Mouse (Mus musculus) G1E (cell line): Measurements from ENCODE around the gene Heatr1.

Experiments
- CTCF ChIP-seq: IDR thresholded peaks from 2 replicates; pipeline ENCODE4 v1.5.1; 2012; ENCODE audit warnings: low read depth, low read length, inconsistent platforms, mixed read lengths
- POLR2AphosphoS5 ChIP-seq: IDR thresholded peaks from 2 replicates; pipeline ENCODE4 v1.6.1; 2012; ENCODE audit warnings: low read depth, low read length, inconsistent platforms; ENCODE audit not compliant: insufficient replicate concordance

DNA sequence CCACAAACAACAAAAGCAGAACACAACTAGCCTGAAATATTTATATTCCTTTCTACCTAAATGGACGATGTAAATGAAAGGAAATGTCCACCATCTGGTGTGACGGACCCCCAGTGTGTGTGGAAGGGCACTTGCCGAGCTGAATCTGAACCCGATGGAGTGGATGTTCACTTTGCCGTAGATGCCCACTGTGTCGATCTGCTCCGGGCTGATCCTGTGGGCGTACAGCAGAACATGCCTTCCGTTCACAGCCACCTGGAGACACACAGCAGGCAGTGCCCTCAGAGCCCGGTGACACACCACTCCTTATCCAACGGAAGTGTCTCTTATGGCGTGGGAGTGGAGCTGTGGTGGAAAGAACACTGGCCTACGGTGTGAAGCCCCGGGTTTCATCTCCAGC lies 58.3 kb downstream of the Heatr1 start:
- no peak for TF ChIP-seq CTCF
- TF ChIP-seq POLR2AphosphoS5, result no peak
